Mouse (Mus musculus) ovary, postnatal 14 days (tissue): ENCODE measurements at regions not wholly inside any gene's neighbourhood (a gene's known extent, or its start where the extent isn't known, plus 50 kb on each side); places are given as distances from the start of the nearest gene placed in this dataset.

Source experiments
- DNase-seq: peaks from one replicate; pipeline ENCODE4 v3.0.0; 2022; ENCODE audit warnings: low spot score

- no peak for DNase-seq
These were observed 138.3 kb upstream of the Lpp start for GRCm38 (mm10) chr16:24255037-24255436.

- no peak for DNase-seq
These were observed 138.7 kb upstream of the Lpp start for GRCm38 (mm10) chr16:24254590-24254989.

GRCm38 (mm10) chr16:24254143-24254542 lies 139.2 kb upstream of the Lpp start:
- DNase-seq: no peak

GRCm38 (mm10) chr16:24247291-24247690 lies 146.0 kb upstream of the Lpp start:
- no peak for DNase-seq

GRCm38 (mm10) chr16:24238075-24238555 lies 155.2 kb upstream of the Lpp start:
- peak; percentile 17 for DNase-seq

GRCm38 (mm10) chr16:24237425-24237824 lies 155.9 kb upstream of the Lpp start:
- no peak for DNase-seq

- DNase-seq: no peak
These were observed 156.3 kb upstream of the Lpp start for GRCm38 (mm10) chr16:24237013-24237412.

- no peak for DNase-seq
These were observed 156.8 kb upstream of the Lpp start for GRCm38 (mm10) chr16:24236511-24236910.

GRCm38 (mm10) chr16:24234795-24235194 lies 158.5 kb upstream of the Lpp start:
- DNase-seq: no peak

GRCm38 (mm10) chr16:24232001-24232530 lies 161.2 kb upstream of the Lpp start:
- no peak for DNase-seq

GRCm38 (mm10) chr16:24231506-24231905 lies 161.8 kb upstream of the Lpp start:
- no peak for DNase-seq

GRCm38 (mm10) chr16:24229002-24229607 lies 164.2 kb upstream of the Lpp start:
- DNase-seq: no peak

- DNase-seq: no peak
These were observed 167.4 kb upstream of the Lpp start for GRCm38 (mm10) chr16:24225897-24226296.

- DNase-seq: no peak
These were observed 168.2 kb upstream of the Lpp start for GRCm38 (mm10) chr16:24225090-24225489.

- DNase-seq: no peak
These were observed 169.4 kb upstream of the Lpp start for GRCm38 (mm10) chr16:24223901-24224300.

- no peak for DNase-seq
These were observed 169.8 kb upstream of the Lpp start for GRCm38 (mm10) chr16:24223527-24223880.

- DNase-seq: no peak
These were observed 170.4 kb upstream of the Lpp start for GRCm38 (mm10) chr16:24222759-24223526.

- no peak for DNase-seq
These were observed 171.3 kb upstream of the Lpp start for GRCm38 (mm10) chr16:24221992-24222391.

- no peak for DNase-seq
These were observed 172.7 kb upstream of the Lpp start for GRCm38 (mm10) chr16:24220613-24221012.

- DNase-seq: no peak
These were observed 173.6 kb upstream of the Lpp start for GRCm38 (mm10) chr16:24219691-24220090.

- DNase-seq: no peak
These were observed 174.5 kb upstream of the Lpp start for GRCm38 (mm10) chr16:24218850-24219185.

- no peak for DNase-seq
These were observed 175.0 kb upstream of the Lpp start for GRCm38 (mm10) chr16:24218162-24218849.

- no peak for DNase-seq
These were observed 176.5 kb upstream of the Lpp start for GRCm38 (mm10) chr16:24216828-24217227.
